Mouse (Mus musculus) spleen, postnatal 36 days (tissue): Measurements from ENCODE around the gene Styxl1.

Experiments used
- DNase-seq, 2 experiments: peaks; one replicate each; pipeline ENCODE4 v3.0.0; 2022; ENCODE audit warnings: low spot score in 2 of 2, mixed read lengths in 1 of 2

Styxl1 gene

DNA sequence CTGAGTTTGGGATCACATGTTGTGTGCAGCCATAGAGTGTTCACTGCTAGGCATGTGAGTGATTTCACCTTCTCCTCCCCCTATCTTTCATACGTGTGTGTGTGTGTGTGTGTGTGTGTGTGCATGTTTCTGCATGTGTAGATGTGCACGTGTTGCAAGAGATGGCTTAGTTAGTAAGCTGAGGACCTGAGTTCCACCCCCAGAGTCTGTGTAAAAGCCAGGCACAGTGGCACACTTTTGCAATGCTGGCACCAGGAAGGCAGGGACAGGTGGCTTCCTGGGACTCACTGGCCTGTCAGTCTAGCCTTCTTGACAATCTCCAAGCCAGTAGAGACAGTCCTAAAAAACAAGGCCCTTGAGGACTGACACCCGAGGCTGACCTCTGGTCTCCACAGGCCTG is 13.2 kb downstream of the Styxl1 start:
- DNase-seq = no peak

DNA sequence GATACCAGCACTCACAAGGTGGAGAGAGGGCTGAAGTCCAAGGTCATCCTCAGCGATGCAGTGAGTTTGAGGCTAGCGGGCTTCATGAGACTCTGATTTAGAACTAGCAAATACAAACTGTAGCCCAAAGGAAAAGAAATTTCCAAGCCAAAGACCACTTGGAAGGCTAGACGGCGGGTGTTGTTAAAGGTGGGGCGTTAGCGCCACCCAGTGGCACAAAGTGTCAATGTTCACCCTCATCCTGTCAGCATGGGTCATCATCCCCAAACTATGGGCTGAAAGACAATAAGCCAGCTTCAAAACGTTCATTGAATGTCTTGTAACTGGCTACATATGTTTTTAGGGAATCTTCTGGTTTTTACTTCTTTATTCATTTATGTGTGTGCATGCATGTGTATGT is 14.7 kb downstream of the Styxl1 start:
- DNase-seq = peak; percentile 26 to 50

DNA sequence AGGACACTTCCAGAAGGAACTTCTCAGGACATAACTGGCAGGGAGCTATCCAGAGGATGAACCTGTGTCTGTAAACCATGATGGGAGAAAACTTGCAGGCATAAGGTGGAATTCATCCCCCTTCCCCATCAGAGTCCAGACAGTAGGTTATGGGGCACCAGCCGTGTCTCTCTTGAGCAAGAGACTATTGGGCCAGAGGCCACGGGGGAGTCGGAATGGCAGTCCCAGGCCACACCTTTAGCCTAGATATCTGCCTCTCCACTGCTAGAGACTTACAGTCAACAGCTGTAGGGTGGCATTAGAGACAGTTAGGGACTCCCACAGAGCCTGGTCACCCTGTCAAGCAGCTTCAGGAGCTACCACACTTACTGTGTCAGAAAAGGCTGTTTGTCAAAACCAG is 16.3 kb downstream of the Styxl1 start:
- no peak for DNase-seq

DNA sequence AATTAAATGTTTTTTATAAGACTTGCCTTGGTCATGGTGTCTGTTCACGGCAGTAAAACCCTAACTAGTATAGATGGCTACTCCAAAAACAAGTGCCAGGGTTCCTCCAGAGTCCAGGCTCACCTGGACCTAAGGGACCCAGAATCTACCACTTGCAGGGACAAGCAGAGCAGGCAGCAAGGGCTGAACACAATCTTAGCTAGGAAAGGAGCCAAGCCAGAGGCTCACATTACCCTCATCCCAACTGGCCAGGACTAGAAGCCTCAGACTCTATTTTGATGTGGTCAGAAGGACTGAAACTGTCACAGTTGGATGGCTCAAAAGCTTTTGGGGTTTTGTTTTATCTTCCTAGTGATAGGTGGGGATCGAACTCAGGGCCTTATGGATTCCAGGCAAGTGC is 26.6 kb downstream of the Styxl1 start:
- DNase-seq = no peak

DNA sequence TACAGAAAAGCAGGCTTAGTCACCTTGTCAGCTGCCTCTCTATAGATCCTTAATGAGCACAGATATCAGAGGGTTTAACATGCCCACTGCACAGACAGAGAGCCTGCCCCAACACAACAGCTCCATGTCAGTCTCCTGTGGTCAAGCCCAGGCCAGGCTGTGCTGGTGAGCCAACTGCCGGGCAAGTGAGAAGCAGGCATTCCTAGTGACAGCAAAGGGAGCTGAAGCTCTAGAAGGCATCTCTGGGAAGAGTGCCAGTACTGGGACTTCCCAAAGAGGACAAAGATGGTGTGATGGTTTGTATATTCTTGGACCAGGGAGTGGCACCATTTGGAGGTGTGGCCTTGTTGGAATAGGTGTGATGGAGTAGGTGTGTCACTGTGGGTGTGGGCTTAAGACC is 27.1 kb downstream of the Styxl1 start:
- DNase-seq = no peak

DNA sequence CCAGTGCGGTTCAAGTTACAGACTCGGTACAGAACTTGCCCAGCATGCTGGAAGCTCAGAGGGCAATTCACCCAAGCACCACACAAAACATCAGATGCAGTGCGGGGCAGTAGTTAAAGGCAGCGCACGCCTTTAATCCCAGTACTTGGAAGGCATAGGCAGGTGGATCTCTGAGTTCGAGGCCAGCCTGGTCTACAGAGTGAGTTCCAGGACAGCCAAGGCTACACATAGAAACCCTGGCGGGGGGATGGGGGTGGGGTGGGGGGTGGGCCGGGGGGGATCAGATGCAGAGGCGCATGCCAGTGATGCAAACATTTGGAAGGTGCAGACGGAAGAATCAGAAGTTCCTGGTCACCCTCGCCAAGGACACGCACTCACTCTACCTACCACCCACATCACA is 33.4 kb downstream of the Styxl1 start:
- DNase-seq = no peak

DNA sequence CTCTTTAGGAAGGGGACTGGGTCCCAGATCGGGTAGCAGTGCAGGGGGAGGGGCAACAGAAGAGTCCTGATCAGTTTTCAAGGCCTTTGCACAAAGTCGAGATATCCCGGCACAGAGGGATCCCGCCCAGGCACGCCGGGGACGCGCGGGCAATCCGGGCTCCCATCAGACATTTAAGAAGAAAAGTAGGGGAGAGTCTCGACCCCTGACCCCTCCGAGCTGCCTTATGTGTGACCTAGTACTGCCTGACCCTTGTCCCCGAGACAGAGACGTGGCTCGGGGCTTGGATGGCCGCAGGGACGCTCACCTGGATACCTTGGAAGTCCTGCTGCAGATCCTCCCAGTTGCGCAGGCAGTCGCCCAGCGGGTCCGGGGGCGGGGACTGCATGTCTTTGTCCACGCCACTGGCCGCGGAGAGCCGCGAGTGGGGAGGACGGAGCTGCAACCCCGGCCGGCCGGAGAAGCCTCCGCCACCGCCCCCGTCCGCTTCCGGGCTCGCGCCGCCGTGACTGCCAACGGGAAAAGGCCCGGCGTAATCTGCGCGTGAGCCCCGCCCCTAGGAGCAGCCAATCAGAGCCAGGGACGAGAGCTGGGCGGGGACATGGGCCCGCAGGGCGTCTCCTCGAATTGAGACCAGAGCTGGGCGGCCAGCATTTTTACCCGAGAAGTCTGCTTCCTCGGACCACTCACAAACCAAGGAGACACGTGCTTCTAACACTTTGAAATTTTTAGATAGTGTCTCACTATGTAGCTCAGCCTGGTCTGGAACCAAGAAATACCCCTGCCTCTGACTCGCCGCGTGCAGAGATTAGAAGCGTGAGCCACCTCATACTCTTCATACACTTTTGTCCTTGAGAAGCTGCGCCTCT is 34.2 kb downstream of the Styxl1 start, which contains the start of gene Tmem120a:
TSS of gene Tmem120a (minus strand) at position 708 of the 869 bp plus-strand sequence.
- DNase-seq = peak; percentile 94 to 95

DNA sequence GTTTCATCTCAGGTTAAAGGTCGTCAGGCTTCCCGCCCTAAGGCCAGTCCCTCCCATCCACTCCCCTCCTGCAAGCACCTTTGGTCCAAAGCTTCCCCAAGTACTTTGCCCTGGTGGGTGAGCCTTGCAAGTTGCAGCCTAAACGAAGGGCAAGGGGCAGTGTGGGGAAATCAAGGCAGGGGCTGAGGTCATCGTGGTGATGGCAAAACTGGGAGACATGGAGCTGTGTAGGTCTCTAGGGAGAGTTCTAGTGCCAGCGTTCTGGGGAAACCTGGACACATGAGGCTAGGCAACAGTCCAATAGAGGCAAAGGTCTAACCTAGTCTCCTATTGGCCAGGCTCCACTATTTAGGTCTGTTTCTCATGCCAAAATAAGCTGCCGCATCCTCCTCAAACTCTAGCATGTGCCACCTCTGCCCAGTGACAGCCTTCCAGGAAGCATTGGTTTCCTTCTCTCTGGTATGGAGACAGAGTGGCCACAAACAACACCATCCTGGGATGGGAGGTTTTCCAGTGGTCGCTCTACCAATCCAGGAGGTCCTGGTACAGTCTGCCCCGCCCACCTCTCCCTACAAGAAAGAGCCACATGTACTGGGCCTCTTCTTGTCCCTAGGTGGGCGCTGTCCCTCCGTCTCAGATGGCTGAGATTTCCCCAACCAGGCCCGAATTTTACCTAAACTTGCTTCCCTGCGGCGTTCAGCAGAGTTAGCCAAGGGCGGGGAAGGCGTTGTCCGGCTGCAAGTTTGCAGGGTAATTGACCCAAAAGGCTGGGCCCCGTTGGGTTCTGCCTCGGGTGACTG is 35.0 kb downstream of the Styxl1 start:
- no peak for DNase-seq

DNA sequence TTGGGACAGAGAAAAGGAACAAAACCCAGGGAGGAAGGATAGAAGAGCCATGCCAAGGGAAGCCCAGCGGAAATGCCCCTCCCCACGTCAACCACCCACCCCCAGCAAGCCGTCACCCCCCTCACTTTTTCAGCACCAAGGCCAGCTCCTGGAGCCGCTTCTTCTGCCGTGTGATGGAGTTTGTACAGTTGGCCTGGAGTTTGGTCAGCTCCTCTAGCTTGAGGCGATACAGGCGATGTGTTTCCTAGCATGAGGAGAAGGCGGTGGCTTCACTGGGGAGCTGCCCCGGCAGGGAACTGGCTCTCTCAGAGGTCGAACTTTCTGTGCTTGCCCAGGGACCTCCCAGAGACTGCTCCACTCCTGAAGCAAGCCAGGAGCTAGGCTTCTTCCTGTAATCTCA is 36.0 kb downstream of the Styxl1 start:
- no peak for DNase-seq

DNA sequence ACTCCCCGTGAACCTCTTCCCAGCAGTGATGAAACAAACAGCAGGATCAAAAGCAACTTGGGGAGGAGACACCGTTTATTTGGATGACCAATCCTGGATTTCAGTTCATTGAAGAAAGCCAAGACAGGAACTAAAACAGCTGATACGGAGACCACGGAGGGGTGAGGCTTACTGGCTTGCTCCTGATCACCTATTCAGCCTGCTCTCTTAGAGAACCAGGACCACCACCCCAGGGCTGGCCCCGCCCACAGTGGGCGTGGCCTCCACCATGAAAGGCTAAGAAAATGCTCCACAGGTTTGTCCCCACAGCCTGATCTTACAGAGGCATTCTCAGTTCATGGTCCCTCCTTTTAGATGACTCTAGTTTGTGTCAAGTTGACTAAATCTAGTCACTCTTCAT is 39.9 kb downstream of the Styxl1 start:
- no peak for DNase-seq

DNA sequence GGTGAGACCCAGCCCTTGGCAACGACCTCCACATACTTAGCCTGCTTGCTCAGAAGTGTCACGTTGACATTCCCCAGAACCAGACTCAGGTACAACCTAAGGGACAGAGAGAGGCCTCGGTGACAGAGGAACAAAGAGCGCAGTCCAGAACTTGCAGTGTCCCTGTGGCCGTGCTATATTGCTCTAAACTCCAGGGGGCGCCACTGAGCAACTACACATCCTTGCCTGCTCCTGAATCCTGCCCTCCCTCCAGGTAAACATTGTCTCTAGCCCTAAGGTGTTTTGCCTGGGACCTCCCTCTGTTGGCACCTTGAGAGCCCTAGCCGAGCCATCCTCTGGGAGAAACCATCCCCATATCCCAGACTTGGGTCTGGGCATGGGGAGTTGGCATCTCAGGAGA is 41.0 kb downstream of the Styxl1 start:
- no peak for DNase-seq

DNA sequence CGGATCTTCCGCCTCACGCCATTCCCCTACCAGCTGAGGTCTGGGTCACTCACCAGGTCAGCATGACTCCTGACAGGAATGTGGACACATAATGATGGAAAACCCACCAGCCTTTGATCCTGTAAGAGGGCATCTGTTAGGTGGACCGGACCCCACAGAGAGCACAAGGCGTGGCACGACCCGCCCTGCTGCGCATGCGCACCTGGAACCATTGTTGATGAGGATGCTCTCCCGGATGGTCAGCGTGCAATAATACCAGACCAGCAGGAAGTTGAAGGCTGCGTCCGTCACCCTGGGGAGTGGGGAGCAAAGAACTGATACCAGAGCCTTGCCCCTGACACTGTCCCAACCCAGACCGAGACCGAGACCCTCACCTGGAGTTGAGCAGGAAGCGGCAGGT is 41.6 kb downstream of the Styxl1 start:
- DNase-seq = no peak

DNA sequence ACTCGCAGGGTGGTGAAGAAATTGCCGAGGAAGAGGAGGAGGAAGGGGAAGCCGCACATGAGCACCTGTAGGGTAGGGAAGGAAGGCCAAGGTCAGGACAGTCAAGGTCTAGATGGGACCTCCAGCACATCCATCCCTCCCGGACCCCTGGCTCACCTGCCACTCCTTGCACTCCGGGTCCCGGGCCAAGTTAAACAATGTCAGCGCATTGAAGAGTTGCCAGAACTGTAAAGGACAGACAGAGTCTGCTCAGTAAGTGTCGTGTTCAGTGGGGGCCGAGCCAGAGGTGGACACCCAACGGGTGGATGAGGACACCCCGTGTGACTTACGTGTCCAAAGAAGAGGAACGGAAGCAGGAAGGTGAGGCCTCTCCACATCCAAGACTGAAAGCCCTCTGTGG is 42.4 kb downstream of the Styxl1 start:
- DNase-seq = no peak

DNA sequence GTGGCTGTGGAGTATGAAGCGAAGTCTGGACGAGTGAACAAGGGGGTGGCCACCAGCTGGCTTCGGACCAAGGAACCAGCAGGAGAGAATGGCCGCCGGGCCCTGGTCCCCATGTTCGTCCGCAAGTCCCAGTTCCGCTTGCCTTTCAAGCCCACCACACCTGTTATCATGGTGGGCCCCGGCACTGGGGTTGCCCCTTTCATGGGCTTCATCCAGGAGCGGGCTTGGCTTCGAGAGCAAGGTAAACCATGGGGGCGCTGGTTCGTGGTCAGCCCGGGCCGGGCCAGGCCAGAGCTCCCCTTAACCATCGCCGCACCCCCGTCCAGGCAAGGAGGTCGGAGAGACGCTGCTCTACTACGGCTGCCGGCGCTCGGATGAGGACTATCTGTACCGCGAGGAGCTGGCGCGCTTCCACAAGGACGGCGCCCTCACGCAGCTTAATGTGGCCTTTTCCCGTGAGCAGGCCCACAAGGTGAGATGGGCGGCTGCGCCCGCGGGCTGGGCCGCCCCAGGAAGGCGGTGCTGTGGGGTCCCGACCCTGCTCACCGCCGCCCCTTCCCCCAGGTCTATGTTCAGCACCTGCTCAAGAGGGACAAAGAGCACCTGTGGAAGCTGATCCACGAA is 44.0 kb downstream of the Styxl1 start:
- no peak for DNase-seq

DNA sequence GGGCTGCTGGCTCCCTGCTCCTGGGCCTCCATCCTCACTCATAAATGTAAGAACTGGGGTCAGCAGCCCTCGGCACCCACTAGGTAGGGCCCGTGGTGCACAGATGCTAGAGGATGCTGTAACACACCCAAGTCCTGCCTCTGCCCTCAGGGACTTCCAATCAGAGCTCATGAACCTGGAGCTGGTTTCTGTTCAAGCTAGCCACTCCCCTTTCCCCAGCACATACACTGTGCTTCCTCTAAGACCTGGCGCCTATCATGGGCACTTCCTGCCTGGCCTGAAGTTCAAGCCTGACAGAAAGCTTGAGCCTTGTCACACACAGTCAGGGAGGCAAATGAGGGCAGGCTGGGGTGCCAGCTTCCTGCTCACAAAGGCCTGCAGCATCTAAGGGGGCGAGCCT is 45.1 kb downstream of the Styxl1 start:
- DNase-seq = no peak

DNA sequence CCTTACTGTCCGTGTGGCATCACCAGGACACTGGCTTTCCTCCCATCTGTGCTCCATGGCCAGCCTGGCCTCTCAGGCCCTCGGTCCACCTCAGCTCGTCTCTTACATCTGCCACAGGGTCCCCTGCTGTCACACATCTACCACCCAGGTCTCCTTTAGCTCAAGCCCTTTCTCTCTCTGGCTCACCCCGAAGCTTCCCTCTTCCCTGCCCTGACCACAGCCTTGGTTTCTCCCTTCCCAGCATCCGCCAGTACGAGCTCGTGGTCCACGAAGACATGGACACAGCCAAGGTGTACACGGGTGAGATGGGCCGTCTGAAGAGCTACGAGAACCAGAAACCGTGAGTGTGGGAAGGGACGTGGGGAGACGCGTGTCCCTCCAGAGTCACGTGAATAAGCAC is 46.9 kb downstream of the Styxl1 start:
- DNase-seq = no peak

DNA sequence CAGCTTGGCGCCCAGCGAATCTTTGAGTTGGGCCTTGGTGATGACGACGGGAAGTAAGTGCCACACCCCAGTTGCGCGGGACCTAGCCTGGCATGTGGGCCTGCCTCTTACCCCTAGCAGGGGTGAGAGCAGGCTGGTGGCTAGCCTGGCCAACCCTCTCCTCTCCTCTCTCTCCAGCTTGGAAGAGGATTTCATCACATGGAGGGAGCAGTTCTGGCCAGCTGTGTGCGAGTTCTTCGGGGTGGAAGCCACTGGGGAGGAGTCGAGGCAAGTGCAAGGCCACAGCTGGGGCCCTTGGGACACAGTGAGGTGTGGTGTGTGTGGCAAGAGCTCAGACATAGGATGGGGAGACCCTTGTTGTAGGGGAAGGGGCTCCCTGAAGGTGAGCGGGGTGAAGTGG is 47.3 kb downstream of the Styxl1 start:
- DNase-seq = no peak

DNA sequence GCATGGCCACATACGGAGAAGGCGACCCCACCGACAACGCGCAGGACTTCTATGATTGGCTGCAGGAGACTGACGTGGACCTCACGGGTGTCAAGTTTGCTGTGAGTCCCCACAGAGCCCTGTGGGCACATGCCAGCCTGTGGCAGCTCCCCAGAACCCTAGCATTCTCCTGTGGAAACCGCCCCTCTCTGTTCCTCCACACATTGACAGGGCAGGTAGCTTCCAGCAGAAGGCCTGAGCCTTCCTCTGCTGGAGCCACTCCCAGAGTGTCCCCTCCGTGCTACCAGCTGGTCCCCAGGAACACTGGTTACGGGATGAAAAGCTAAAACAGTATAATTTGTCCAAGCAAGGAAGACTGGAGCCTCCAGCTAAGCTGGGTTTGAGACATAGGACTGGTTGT is 47.9 kb downstream of the Styxl1 start:
- DNase-seq = no peak

DNA sequence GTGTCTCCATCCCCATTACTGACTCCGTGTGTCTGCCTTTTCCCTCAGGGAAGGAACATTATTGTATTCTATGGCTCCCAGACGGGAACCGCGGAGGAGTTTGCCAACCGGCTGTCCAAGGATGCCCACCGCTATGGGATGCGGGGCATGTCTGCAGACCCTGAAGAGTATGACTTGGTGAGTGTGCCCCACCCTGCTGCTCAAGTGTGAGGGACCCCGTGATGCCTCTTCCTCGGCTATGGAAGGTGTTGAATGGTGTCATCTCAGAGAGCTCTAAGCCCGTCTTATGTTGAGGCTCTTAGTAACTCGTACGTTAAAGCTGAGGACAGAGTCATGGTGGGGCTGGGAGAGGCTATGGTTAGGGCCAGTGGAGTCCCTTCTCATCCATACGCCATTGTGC is 48.8 kb downstream of the Styxl1 start:
- no peak for DNase-seq

DNA sequence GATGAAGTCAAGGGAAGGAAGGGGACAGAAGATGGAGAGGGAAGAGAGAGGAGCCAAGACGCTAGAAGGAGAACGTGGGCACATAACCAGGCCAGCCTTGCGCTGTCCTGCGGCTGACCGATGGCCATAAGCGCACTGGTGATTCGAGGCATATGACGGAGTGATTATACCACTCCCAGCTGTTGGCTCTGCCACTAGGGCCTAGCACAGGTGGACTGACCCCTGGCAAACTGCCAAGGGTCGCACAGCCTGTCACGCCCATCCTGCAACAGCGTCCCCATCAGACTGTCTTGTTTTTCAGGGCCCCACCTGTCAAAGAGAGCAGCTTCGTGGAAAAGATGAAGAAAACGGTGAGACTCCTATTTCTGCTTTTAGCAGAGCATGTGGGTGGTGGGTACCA is 49.8 kb downstream of the Styxl1 start:
- DNase-seq = no peak

DNA sequence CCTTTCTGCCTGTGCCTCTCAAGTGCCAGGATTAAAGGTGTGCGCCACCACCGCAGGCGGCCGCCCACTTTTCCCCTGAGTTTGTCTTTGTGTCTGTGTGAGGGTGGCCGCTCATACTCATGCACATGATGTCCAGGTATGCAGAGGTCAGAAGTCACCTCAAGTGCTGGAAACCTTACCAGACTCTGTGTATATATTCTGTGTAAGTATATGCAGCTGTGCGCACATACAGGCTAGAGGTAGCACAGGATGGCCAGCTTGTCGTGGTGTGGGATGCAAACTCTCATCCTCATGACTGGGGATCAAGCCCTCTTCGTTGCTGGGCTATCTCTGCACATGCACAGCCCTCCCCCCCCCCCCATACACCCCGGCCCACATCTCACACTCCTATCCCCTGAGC is 50.3 kb downstream of the Styxl1 start:
- DNase-seq = no peak

DNA sequence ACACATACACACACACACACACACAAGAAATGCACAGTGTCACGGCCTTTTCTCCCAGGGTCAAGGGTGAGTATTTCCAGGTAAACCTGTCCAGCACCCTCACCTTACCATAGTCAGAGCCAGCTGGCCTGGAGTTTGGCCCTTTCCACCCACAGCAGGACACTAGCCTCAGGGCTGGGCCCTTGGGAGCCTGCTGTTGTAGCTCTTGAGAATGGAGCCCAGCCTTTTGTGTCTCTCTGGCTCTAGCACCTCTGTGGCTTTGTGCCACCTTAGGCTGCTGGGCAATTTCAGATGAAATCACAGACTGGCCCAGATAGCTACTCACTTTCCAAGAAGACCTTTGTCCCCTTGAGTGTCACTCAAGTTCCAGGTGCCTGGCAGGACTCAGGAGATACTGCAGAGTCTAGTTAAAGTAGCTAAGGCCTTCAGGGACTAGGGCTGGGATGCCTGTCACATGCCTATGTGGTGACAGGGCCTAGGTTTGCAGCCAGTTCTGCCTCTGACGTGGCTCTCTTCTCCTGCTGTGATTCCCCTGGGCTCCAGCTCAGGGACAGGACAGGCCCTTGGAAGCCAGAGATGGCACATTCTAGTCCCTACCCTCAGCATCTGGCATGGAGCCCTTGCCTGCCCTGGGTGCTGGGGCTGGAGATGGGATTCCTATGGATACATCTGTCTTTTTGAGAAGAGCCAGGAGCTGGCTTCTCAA is 51.4 kb downstream of the Styxl1 start:
- DNase-seq = no peak
